Comparison of ENCODE assay signal across 8 mouse cellular contexts in the genomic region with DNA sequence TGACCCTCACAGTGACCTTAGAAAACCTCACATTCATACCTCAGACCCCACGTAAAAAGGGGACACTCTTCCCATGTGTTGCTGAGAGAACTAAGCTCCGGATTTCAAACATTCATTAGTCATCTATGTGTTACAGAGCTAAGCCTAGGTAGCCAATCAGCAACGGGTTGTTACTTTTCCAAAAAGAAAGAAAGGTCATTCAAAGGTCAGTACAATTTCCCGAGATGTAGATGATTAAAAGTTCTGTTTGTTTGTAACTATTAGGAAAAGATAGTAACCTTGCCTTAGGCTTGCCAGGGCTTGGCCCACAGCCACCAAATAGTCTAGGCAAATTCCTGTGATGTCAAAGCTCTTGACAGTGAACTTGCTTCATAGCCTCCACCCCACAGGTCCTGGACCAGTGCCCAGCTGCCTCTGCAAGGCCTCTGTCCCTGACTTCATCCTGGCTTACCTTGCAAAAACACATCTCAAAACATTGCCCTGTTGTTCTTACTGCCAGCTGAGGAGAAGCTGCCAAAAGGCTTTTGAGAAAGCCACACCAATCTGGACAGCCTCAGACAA.
DNase-seq lines count a peak whose midpoint lies in the region; ATAC-seq and TF ChIP-seq lines count a peak whose summit lies in the region.

No protein-coding gene starts in this region.

- H3K36me3 ChIP-seq in neural tube, embryonic 15.5 days, result no peaks in the 10 kb centered on the region
- peaks cover 25% of the 10 kb centered on the region for H3K36me3 ChIP-seq in thymus, adult 2 months (ENCODE audit: control insufficient read depth, insufficient read depth, low read length)
- no peaks in the 10 kb centered on the region for H3K36me3 ChIP-seq in forebrain, embryonic 10.5 days (replicated peaks)

- WGBS in neural tube, embryonic 15.5 days, result 65% methylated on average over 4 of the region's 4 CpGs
- WGBS in thymus, adult 2 months, result 92% methylated on average over 4 of the region's 4 CpGs
- WGBS in forebrain, embryonic 10.5 days, result 79% methylated on average over 4 of the region's 4 CpGs

- H3K9me3 ChIP-seq in neural tube, embryonic 15.5 days (replicated peaks), result no peaks in the 10 kb centered on the region
- H3K9me3 ChIP-seq in forebrain, embryonic 10.5 days, result no peaks in the 10 kb centered on the region

- no peak for DNase-seq in neural tube, embryonic 10.5 days (ENCODE audit: extremely low spot score, low spot score)
- DNase-seq in gastrocnemius, adult 2 months, result peak; percentile 87
- DNase-seq in kidney, adult 11 months, result peak; percentile 97
- DNase-seq in lung, postnatal 10 days, result peak; percentile 93
- no peak for DNase-seq in thymus, adult 2 months
- no peak for DNase-seq in forebrain, embryonic 10.5 days (ENCODE audit: extremely low spot score, low spot score)
- no peak for DNase-seq in frontal cortex, postnatal 14 days (ENCODE audit: low spot score in 2 of 2)

- no peak for TF ChIP-seq POLR2A in thymus, adult 2 months (IDR thresholded peaks at IDR 0.05; ENCODE audit: control insufficient read depth, extremely low read depth, insufficient read depth, low read length, poor library complexity)

- H3K4me2 ChIP-seq in neural tube, embryonic 15.5 days, result no peak overlapping the region

- no peak overlapping the region for H3K4me3 ChIP-seq in neural tube, embryonic 15.5 days (replicated peaks)
- no peak overlapping the region for H3K4me3 ChIP-seq in gastrocnemius, adult 2 months
- no peak overlapping the region for H3K4me3 ChIP-seq in thymus, adult 2 months (ENCODE audit: control insufficient read depth, insufficient read depth, low read length)
- no peak overlapping the region for H3K4me3 ChIP-seq in forebrain, embryonic 10.5 days

- H3K4me1 ChIP-seq in neural tube, embryonic 15.5 days, result peaks cover 10% of the 10 kb centered on the region
- no peaks in the 10 kb centered on the region; the same call in none of the 2 replicates for H3K4me1 ChIP-seq in thymus, adult 2 months (replicated peaks; ENCODE audit: control insufficient read depth, insufficient read depth, low read length)
- H3K4me1 ChIP-seq in forebrain, embryonic 10.5 days, result peaks cover 12% of the 10 kb centered on the region

- H3K9ac ChIP-seq in neural tube, embryonic 15.5 days (replicated peaks), result no peak overlapping the region

- intact Hi-C loops in gastrocnemius, adult 2 months (cut with DNase I), result loop anchor here (5.0 kb wide), 1 partner anchor 69 kb away; no protein-coding TSS in a partner anchor

- no peaks in the 10 kb centered on the region for H3K27me3 ChIP-seq in neural tube, embryonic 15.5 days (replicated peaks)
- no peaks in the 10 kb centered on the region for H3K27me3 ChIP-seq in thymus, adult 2 months (ENCODE audit: control insufficient read depth, insufficient read depth, low read length)
- H3K27me3 ChIP-seq in forebrain, embryonic 10.5 days (ENCODE audit: poor library complexity, severe bottlenecking), result no peaks in the 10 kb centered on the region

- 0 out of 2 replicates have a peak, but pooled peaks have one; percentile 13 for ATAC-seq in neural tube, embryonic 15.5 days (ENCODE audit: low FRiP score)

- no peak for TF ChIP-seq CTCF in gastrocnemius, adult 2 months (IDR thresholded peaks at IDR 0.05)
- TF ChIP-seq CTCF in thymus, adult 2 months (IDR thresholded peaks at IDR 0.05; ENCODE audit: borderline replicate concordance, control insufficient read depth, extremely low read depth, insufficient read depth, low read length, poor library complexity), result no peak

- H3K27ac ChIP-seq in neural tube, embryonic 15.5 days (replicated peaks), result no peak overlapping the region
- peak overlapping the region; percentile 62 for H3K27ac ChIP-seq in gastrocnemius, adult 2 months
- no peak overlapping the region for H3K27ac ChIP-seq in thymus, adult 2 months (ENCODE audit: control insufficient read depth, insufficient read depth, low read length)
- H3K27ac ChIP-seq in forebrain, embryonic 10.5 days, result no peak overlapping the region

Comparison
In these comparisons a context has a peak if more than half of its experiments do, and no peak if none do; other contexts are left out.
1. DNase-seq: peak in gastrocnemius, adult 2 months (single experiment), kidney, adult 11 months (single experiment) and lung, postnatal 10 days (single experiment); none in neural tube, embryonic 10.5 days (single experiment), thymus, adult 2 months (single experiment), forebrain, embryonic 10.5 days (single experiment) and frontal cortex, postnatal 14 days (0 of 2).